Mouse (Mus musculus): ENCODE data around the gene Lrrd1. TPM values are rescaled to one million over a fixed set of nuclear protein-coding genes. Genes with fewer than 3 reads are reported as not detected.
"Not testable (repeated sequence)": the region's sequence is repeated elsewhere in the genome, so short reads cannot be mapped to it uniquely, and the experiment has no call there.

The Lrrd1 gene
- polyA plus RNA-seq, 1 experiment from 2014 or later = not detected

DNA sequence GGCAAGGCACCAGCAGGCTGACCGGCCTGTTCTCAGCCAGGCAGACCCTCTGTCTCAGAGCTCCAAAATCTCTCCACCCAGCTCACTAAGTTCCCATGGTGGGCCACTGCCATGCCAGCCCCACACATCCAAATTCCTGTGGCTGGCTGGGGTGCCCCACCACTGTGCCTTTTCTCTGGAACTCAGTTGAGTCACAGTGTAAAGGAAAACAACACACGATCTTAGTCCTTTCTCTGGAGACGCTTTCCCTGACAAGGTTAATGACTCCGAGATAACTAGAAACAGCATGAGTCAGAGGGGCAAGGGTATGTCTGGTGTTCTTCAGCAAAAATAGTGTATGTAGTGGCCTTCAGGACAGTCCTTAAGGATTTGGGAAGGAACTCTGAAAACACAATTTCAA is 25.2 kb downstream of the Lrrd1 start:
- Histone ChIP-seq H3K27me3 (no peaks in the 10 kb centered on the region), H3K4me3 (replicated peaks) (no peak overlapping the region), H3K9ac (no peak overlapping the region), H3K27ac (no peak overlapping the region), H3K9me3 (replicated peaks) (no peaks in the 10 kb centered on the region), H3K4me1 (replicated peaks) (no peaks in the 10 kb centered on the region), H3K36me3 (no peaks in the 10 kb centered on the region), H3K4me2 (no peak overlapping the region)
- DNase-seq = no peak
- ATAC-seq (ENCODE audit: low read depth) = no peak
- WGBS (ENCODE audit: insufficient replicate concordance) = 63% methylated on average over 4 of the region's 4 CpGs

DNA sequence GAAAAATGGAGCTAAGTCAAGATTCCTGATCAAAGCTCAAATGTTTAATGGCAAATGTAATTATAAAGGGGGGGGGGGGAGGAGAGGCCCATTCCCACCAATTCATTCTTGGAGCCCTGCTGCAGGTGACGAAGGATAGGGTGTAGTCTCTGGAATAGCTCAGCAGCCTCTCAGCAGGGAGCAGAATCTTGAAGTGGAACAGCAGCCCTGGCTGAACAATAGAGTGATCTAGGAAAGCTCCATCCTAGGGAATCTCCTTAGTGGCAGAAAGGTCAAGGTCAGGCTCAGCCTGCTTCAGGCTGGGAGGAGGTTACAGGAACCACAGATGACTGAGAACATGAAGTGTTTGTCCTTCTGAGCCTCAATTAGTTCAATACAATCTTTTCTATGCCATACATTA is 27.4 kb downstream of the Lrrd1 start:
- Histone ChIP-seq H3K4me3 (replicated peaks) (no peak overlapping the region), H3K27ac (no peak overlapping the region), H3K27me3 (no peaks in the 10 kb centered on the region), H3K9me3 (replicated peaks) (no peaks in the 10 kb centered on the region), H3K4me1 (replicated peaks) (no peaks in the 10 kb centered on the region), H3K9ac (no peak overlapping the region), H3K36me3 (no peaks in the 10 kb centered on the region), H3K4me2 (no peak overlapping the region)
- WGBS (ENCODE audit: insufficient replicate concordance) = 72% methylated on average over 1 of the region's 1 CpGs
- ATAC-seq (ENCODE audit: low read depth) (no peak), DNase-seq (no peak)

- 68% methylated on average over 3 of the region's 3 CpGs for WGBS (ENCODE audit: insufficient replicate concordance)
These were observed 28.5 kb downstream of the Lrrd1 start for GRCm38 (mm10) chr5:3873485-3873884.

GRCm38 (mm10) chr5:3886862-3887261 is 41.9 kb downstream of the Lrrd1 start:
- not testable (repeated sequence) for H3K4me3 ChIP-seq (replicated peaks)
- 77% methylated on average over 7 of the region's 7 CpGs for WGBS (ENCODE audit: insufficient replicate concordance)

More at GRCm38 (mm10) chr5:3873485-3873884, 28.5 kb downstream of the Lrrd1 start:
- H3K4me2 ChIP-seq = no peak overlapping the region
- no peak overlapping the region for H3K4me3 ChIP-seq (replicated peaks)
- no peaks in the 10 kb centered on the region for H3K36me3 ChIP-seq
- no peaks in the 10 kb centered on the region for H3K9me3 ChIP-seq (replicated peaks)
- ATAC-seq (ENCODE audit: low read depth) = no peak
- H3K27ac ChIP-seq = no peak overlapping the region
- H3K27me3 ChIP-seq = no peaks in the 10 kb centered on the region
- H3K9ac ChIP-seq = no peak overlapping the region
- H3K4me1 ChIP-seq (replicated peaks) = no peaks in the 10 kb centered on the region
- no peak for DNase-seq

GRCm38 (mm10) chr5:3889201-3889600 is 44.2 kb downstream of the Lrrd1 start:
- Histone ChIP-seq H3K27ac (no peak overlapping the region), H3K36me3 (no peaks in the 10 kb centered on the region), H3K27me3 (no peaks in the 10 kb centered on the region), H3K4me3 (replicated peaks) (no peak overlapping the region), H3K4me1 (replicated peaks) (peaks cover 6% of the 10 kb centered on the region), H3K9ac (no peak overlapping the region), H3K4me2 (no peak overlapping the region), H3K9me3 (replicated peaks) (no peaks in the 10 kb centered on the region)
- ATAC-seq (ENCODE audit: low read depth) = no peak
- no peak for DNase-seq

More at GRCm38 (mm10) chr5:3886862-3887261, 41.9 kb downstream of the Lrrd1 start:
- not testable (repeated sequence) for H3K4me1 ChIP-seq (replicated peaks); H3K9ac ChIP-seq; H3K4me2 ChIP-seq; ATAC-seq (ENCODE audit: low read depth); H3K27me3 ChIP-seq; H3K27ac ChIP-seq; H3K9me3 ChIP-seq (replicated peaks); H3K36me3 ChIP-seq; DNase-seq

- H3K9me3 ChIP-seq (replicated peaks); H3K36me3 ChIP-seq; H3K27me3 ChIP-seq; H3K4me1 ChIP-seq (replicated peaks): not testable (repeated sequence)
- peak; percentile 11 for DNase-seq
- peak within 1 kb of the TSS; percentile 25; the same call in 1 of the 2 replicates for H3K27ac ChIP-seq
- ATAC-seq (ENCODE audit: low read depth) = peak; percentile 100
- H3K4me3 ChIP-seq (replicated peaks) = peak within 1 kb of the TSS; percentile 64
- peak within 1 kb of the TSS; percentile 74 for H3K9ac ChIP-seq
- H3K4me2 ChIP-seq = peak within 1 kb of the TSS; percentile 64
- under 1% methylated on average over 10 of the region's 47 CpGs for WGBS (ENCODE audit: insufficient replicate concordance)
These were observed 48.7 kb downstream of the Lrrd1 start, which contains the start of gene Mterf1a for GRCm38 (mm10) chr5:3893459-3894293. Mterf1a (minus strand) TSS chr5:3893933.

DNA sequence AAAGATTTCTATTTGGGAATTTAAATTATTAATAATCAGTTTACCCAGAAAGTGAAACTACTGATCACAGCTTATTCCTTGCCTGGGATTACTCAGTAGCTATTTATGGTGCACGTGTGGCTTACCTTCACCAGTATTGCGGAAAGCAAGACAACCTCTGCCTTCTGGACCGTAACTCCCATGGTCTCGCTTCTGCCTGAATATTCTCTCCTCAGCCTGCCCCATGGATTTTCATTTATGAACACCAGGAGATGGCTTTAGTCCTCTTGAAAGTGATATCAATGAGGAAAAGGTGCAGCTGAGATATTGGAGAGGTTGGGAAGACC is 49.3 kb downstream of the Lrrd1 start:
- 91% methylated on average over 4 of the region's 4 CpGs for whole genome bisulfite sequencing (ENCODE audit: insufficient replicate concordance)
- H3K4me1 ChIP-seq (replicated peaks); H3K9ac ChIP-seq; ATAC-seq (ENCODE audit: low read depth); H3K27me3 ChIP-seq; H3K9me3 ChIP-seq (replicated peaks); H3K27ac ChIP-seq; H3K4me2 ChIP-seq; H3K36me3 ChIP-seq; DNase-seq: not testable (repeated sequence)
- H3K4me3 ChIP-seq (replicated peaks) = peak overlapping the region; percentile 26; the same call in 1 of the 2 replicates

DNA sequence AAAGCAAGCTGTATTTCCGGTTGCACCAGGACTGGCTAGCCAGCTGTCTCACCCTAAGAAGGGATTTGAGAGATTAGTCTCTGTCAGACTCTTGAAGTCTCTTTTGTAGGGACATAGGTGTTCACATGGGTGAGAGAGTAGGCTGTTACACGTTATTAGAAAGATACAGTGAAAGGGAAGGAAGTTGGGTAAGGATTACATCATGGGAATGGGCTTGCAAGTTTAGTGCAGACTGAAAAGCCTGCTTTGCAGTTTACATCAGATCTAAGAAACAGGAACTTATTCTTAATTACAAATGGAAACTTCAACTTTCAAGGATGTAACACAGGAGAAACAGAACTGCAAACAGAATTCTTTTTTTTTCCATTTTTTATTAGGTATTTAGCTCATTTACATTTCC is 60.5 kb downstream of the Lrrd1 start:
- 40% methylated on average over 2 of the region's 2 CpGs for WGBS (ENCODE audit: insufficient replicate concordance)
- ATAC-seq (ENCODE audit: low read depth) = no peak

More for the DNA sequence above, 60.5 kb downstream of the Lrrd1 start:
- Histone ChIP-seq H3K27me3 (no peaks in the 10 kb centered on the region), H3K9ac (no peak overlapping the region), H3K9me3 (replicated peaks) (no peaks in the 10 kb centered on the region), H3K4me3 (replicated peaks) (no peak overlapping the region), H3K36me3 (no peaks in the 10 kb centered on the region), H3K4me1 (replicated peaks) (no peaks in the 10 kb centered on the region), H3K4me2 (no peak overlapping the region), H3K27ac (no peak overlapping the region)
- DNase-seq = no peak

Other genes starting within 250 kb of the Lrrd1 start
- 4.9 and 7.3 TPM in 2 replicates for gene Pex1, start 249.1 kb upstream of the Lrrd1 start, polyA plus RNA-seq (2015; fragmentation: Nextera tagmentation; extraction: Ambion mirVana)
- gene Rbm48, start 248.6 kb upstream of the Lrrd1 start, polyA plus RNA-seq (2015; fragmentation: Nextera tagmentation; extraction: Ambion mirVana) = 6.8 and 7.3 TPM in 2 replicates
- gene Tmbim7, start 194.0 kb upstream of the Lrrd1 start, polyA plus RNA-seq (2015; fragmentation: Nextera tagmentation; extraction: Ambion mirVana) = not detected in 2 replicates
- 32.2 and 32.9 TPM in 2 replicates for gene Gatad1, start 188.0 kb upstream of the Lrrd1 start, polyA plus RNA-seq (2015; fragmentation: Nextera tagmentation; extraction: Ambion mirVana)
- 3.9 and 5.1 TPM in 2 replicates for gene Ankib1, start 42.2 kb upstream of the Lrrd1 start, polyA plus RNA-seq (2015; fragmentation: Nextera tagmentation; extraction: Ambion mirVana)
- 22.9 and 30.5 TPM in 2 replicates for gene Krit1, start 42.0 kb upstream of the Lrrd1 start, polyA plus RNA-seq (2015; fragmentation: Nextera tagmentation; extraction: Ambion mirVana)
- gene Mterf1a, start 48.8 kb downstream of the Lrrd1 start, polyA plus RNA-seq (2015; fragmentation: Nextera tagmentation; extraction: Ambion mirVana) = 7.1 and 8.3 TPM in 2 replicates
- 33.7 and 37.4 TPM in 2 replicates for gene Akap9, start 82.9 kb downstream of the Lrrd1 start, polyA plus RNA-seq (2015; fragmentation: Nextera tagmentation; extraction: Ambion mirVana)